ENCODE assay signal across 8 mouse cellular contexts in genomic region chrX:98150393-98151119, GRCm38 (mm10). TPM values are rescaled to one million over a fixed set of nuclear protein-coding genes. Genes with fewer than 3 reads are reported as not detected.
DNase-seq lines count a peak whose midpoint lies in the region; ATAC-seq and TF ChIP-seq lines count a peak whose summit lies in the region.

No protein-coding gene starts in this region.

- no peak overlapping the region for H3K27ac ChIP-seq in forebrain, embryonic 15.5 days (replicated peaks)
- no peak overlapping the region for H3K27ac ChIP-seq in intestine, embryonic 16.5 days (ENCODE audit: low read length)
- H3K27ac ChIP-seq in midbrain, embryonic 15.5 days = no peak overlapping the region

- no peak for DNase-seq in lung, adult 2 months
- no peak for DNase-seq in lung, postnatal 25 days (ENCODE audit: low spot score)
- DNase-seq in brain, adult 2 months (ENCODE audit: low read depth, low spot score) = peak; percentile 18
- DNase-seq in layer of hippocampus, adult 9-11 months = no peak
- no peak for DNase-seq in spleen, postnatal 4 days (ENCODE audit: low spot score in 2 of 2)

- H3K9ac ChIP-seq in forebrain, embryonic 15.5 days (replicated peaks) = no peak overlapping the region; the same call in 1 of the 2 replicates
- H3K9ac ChIP-seq in intestine, embryonic 16.5 days (ENCODE audit: low read depth, low read length) = no peak overlapping the region
- no peak overlapping the region for H3K9ac ChIP-seq in midbrain, embryonic 15.5 days

- WGBS in lung, adult 2 months = 30% methylated on average over 33 of the region's 33 CpGs
- WGBS in forebrain, embryonic 15.5 days = 18% methylated on average over 31 of the region's 33 CpGs
- 22% methylated on average over 31 of the region's 33 CpGs for WGBS in intestine, embryonic 16.5 days
- WGBS in midbrain, embryonic 15.5 days = 26% methylated on average over 33 of the region's 33 CpGs

- no peaks in the 10 kb centered on the region for H3K36me3 ChIP-seq in forebrain, embryonic 15.5 days
- no peaks in the 10 kb centered on the region for H3K36me3 ChIP-seq in intestine, embryonic 16.5 days (ENCODE audit: control insufficient read depth, insufficient read depth, low read length)
- no peaks in the 10 kb centered on the region for H3K36me3 ChIP-seq in midbrain, embryonic 15.5 days (replicated peaks)

- H3K9me3 ChIP-seq in forebrain, embryonic 15.5 days = no peaks in the 10 kb centered on the region
- H3K9me3 ChIP-seq in intestine, embryonic 16.5 days (ENCODE audit: control insufficient read depth, low read length) = no peaks in the 10 kb centered on the region
- no peaks in the 10 kb centered on the region for H3K9me3 ChIP-seq in midbrain, embryonic 15.5 days

- peak overlapping the region; percentile 76 for H3K4me2 ChIP-seq in forebrain, embryonic 15.5 days (replicated peaks)
- H3K4me2 ChIP-seq in intestine, embryonic 16.5 days (ENCODE audit: low read depth, low read length) = peak overlapping the region; percentile 60
- H3K4me2 ChIP-seq in midbrain, embryonic 15.5 days = peak overlapping the region; percentile 85

- peaks cover 9% of the 10 kb centered on the region; the same call in 1 of the 2 replicates for H3K27me3 ChIP-seq in forebrain, embryonic 15.5 days
- peaks cover 27% of the 10 kb centered on the region for H3K27me3 ChIP-seq in intestine, embryonic 16.5 days (replicated peaks; ENCODE audit: control insufficient read depth, insufficient read depth, low read length)
- H3K27me3 ChIP-seq in midbrain, embryonic 15.5 days (replicated peaks) = peaks cover 20% of the 10 kb centered on the region

- TF ChIP-seq POLR2A in lung, adult 2 months (IDR thresholded peaks at IDR 0.05; ENCODE audit: borderline replicate concordance, extremely low read depth, low read depth, low read length) = no peak

- no peaks in the 10 kb centered on the region; the same call in 1 of the 2 replicates for H3K4me1 ChIP-seq in lung, adult 2 months (ENCODE audit: control insufficient read depth, insufficient read depth, low read length)
- H3K4me1 ChIP-seq in forebrain, embryonic 15.5 days = peaks cover 27% of the 10 kb centered on the region
- H3K4me1 ChIP-seq in intestine, embryonic 16.5 days (ENCODE audit: control insufficient read depth, insufficient read depth, low read length) = no peaks in the 10 kb centered on the region; the same call in 1 of the 2 replicates
- H3K4me1 ChIP-seq in midbrain, embryonic 15.5 days = peaks cover 8% of the 10 kb centered on the region; the same call in 1 of the 2 replicates

- peak; percentile 62 for ATAC-seq in forebrain, embryonic 15.5 days (replicated peaks)
- no peak for ATAC-seq in intestine, embryonic 16.5 days
- peak; percentile 72 for ATAC-seq in midbrain, embryonic 15.5 days (replicated peaks)

- H3K4me3 ChIP-seq in lung, adult 2 months (replicated peaks; ENCODE audit: extremely low read depth, low read depth, low read length) = peak overlapping the region; percentile 36
- H3K4me3 ChIP-seq in forebrain, embryonic 15.5 days = peak overlapping the region; percentile 44
- peak overlapping the region; percentile 36 for H3K4me3 ChIP-seq in intestine, embryonic 16.5 days (ENCODE audit: low read length)
- peak overlapping the region; percentile 44 for H3K4me3 ChIP-seq in midbrain, embryonic 15.5 days

- TF ChIP-seq CTCF in lung, adult 2 months (IDR thresholded peaks at IDR 0.05; ENCODE audit: insufficient read depth, low read length) = no peak

RNA-seq across cellular contexts. Expression of gene Ar, which starts 2.0 kb away (rescaled TPM):
- 0.91 and 0.96 TPM in 2 replicates for polyA plus RNA-seq in lung, adult 2 months (2012; rRNA removed)
- polyA plus RNA-seq in forebrain, embryonic 15.5 days (2015; fragmentation: Nextera tagmentation; extraction: Ambion mirVana) = 0.04 and 0.08 TPM in 2 replicates
- polyA plus RNA-seq in intestine, embryonic 16.5 days (2015; fragmentation: Nextera tagmentation; extraction: Ambion mirVana) = 0.16 and 0.18 TPM in 2 replicates
- polyA plus RNA-seq in midbrain, embryonic 15.5 days (2015; fragmentation: Nextera tagmentation; extraction: Ambion mirVana) = 0.14 and 0.18 TPM in 2 replicates
